Mouse (Mus musculus) liver, embryonic 16.5 days (tissue): Measurements from ENCODE around the gene Tal1. TPM values are rescaled to one million over a fixed set of nuclear protein-coding genes. Genes with fewer than 3 reads are reported as not detected.

Experiments used
- ATAC-seq: fragments of 200-750 bp; cut with Nextera tagmentation; 2 replicates; pipeline ENCODE4 v1.8.0; 2017; ENCODE audit warnings: low read depth, mild to moderate bottlenecking, moderate number of reproducible peaks, moderate library complexity
- H3K27ac ChIP-seq: fragments of 300-500 bp; sonication (generic); 2 replicates; pipeline ENCODE4 v1.5.1; 2014; ENCODE audit warnings: mild to moderate bottlenecking, low read length
- H3K27me3 ChIP-seq: fragments of 300-500 bp; sonication (generic); 2 replicates; pipeline ENCODE4 v1.6.1; 2014; ENCODE audit warnings: low read depth, low read length, mixed read lengths; ENCODE audit not compliant: control insufficient read depth, insufficient read depth
- H3K36me3 ChIP-seq: fragments of 300-500 bp; sonication (generic); 2 replicates; pipeline ENCODE4 v1.6.1; 2014; ENCODE audit warnings: mild to moderate bottlenecking; ENCODE audit not compliant: control insufficient read depth, insufficient read depth
- H3K4me1 ChIP-seq: fragments of 300-500 bp; sonication (generic); 2 replicates; pipeline ENCODE4 v1.6.1; 2014; ENCODE audit warnings: low read depth, low read length, mixed read lengths; ENCODE audit not compliant: control insufficient read depth
- H3K4me2 ChIP-seq: fragments of 300-500 bp; sonication (generic); 2 replicates; pipeline ENCODE4 v1.6.1; 2014; ENCODE audit warnings: low read depth, low read length, mixed read lengths
- H3K4me3 ChIP-seq: fragments of 300-500 bp; sonication (generic); 2 replicates; pipeline ENCODE4 v1.5.1; 2014; ENCODE audit warnings: low read depth, mild to moderate bottlenecking, low read length
- H3K9ac ChIP-seq: fragments of 300-500 bp; sonication (generic); 2 replicates; pipeline ENCODE4 v1.6.1; 2014; ENCODE audit warnings: low read depth, low read length
- H3K9me3 ChIP-seq: fragments of 300-500 bp; sonication (generic); replicated peaks from 2 replicates; pipeline ENCODE4 v1.6.1; 2016; ENCODE audit warnings: low read length; ENCODE audit not compliant: control insufficient read depth
- WGBS: fragments of 180-500 bp; shearing (Covaris S2); extraction: QIAGEN DNeasy Blood & Tissue Kit; methylation state at CpG from one replicate; pipeline ENCODE4 v1.1.7; 2014; ENCODE audit not compliant: insufficient replicate concordance; 5-methylcytosine and 5-hydroxymethylcytosine counted together
- polyA plus RNA-seq: library from polyadenylated mRNA; unstranded; fragments of >200 nt; fragmentation: Nextera tagmentation; extraction: Ambion mirVana; gene quantifications from 2 replicates; pipeline ENCODE4 v1.2.1, GENCODE M21; 2015

Tal1 gene
- polyA plus RNA-seq, 1 experiment from 2014 or later, result 17.8 TPM

DNA sequence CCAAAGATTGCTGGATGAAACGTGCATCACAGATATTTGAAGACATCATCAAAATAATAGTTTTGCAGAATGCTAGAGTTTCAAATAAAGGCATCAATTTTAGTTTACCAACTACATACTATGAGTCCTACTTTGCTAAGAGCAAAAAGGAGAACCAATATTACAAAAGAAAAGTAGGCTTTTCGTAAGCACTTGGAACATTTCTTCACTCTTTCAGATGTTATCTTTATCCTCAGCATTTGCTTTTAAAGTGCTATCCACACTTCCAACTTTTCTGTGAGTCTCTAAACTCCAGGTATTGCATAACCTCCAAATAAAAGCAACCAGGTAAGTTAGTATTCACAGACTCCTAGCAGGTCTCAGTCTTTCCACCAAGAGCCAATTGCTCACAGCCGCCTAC lies 63.4 kb downstream of the Tal1 start:
- no peak overlapping the region for H3K4me2 ChIP-seq
- H3K27me3 ChIP-seq, result no peaks in the 10 kb centered on the region
- H3K36me3 ChIP-seq, result no peaks in the 10 kb centered on the region
- H3K27ac ChIP-seq, result no peak overlapping the region
- ATAC-seq, result no peak
- no peaks in the 10 kb centered on the region for H3K4me1 ChIP-seq
- H3K4me3 ChIP-seq, result no peak overlapping the region
- no peaks in the 10 kb centered on the region for H3K9me3 ChIP-seq
- no peak overlapping the region for H3K9ac ChIP-seq
- 55% methylated on average over 3 of the region's 3 CpGs for WGBS

DNA sequence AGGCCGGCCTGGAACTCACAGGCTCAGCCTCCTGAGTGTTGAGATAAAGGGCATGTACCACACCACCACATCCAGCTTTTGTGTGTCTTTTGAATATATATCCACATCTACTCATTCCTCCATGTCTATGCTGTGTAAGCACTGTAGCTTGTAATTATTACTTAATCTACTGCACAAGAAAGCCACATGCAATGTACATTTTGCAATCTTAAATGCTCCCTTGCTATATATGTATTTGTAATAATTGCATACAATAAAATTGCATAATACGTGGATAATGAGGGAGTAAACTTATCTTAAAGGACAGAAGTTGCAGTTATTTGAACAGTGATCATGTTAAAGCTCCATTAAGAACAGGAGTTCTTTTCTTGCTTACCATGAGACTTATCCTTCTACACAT lies 64.9 kb downstream of the Tal1 start:
- Histone ChIP-seq H3K4me2 (no peak overlapping the region), H3K9ac (no peak overlapping the region), H3K27ac (no peak overlapping the region), H3K9me3 (no peaks in the 10 kb centered on the region), H3K36me3 (no peaks in the 10 kb centered on the region), H3K4me1 (no peaks in the 10 kb centered on the region), H3K4me3 (no peak overlapping the region), H3K27me3 (no peaks in the 10 kb centered on the region)
- no peak for ATAC-seq
- 47% methylated on average over 2 of the region's 2 CpGs for WGBS

Other genes starting within 250 kb of the Tal1 start
- not detected in 2 replicates for gene Gm12830, start 234.7 kb upstream of the Tal1 start, polyA plus RNA-seq
- gene Foxd2, start 147.6 kb upstream of the Tal1 start, polyA plus RNA-seq, result not detected in 2 replicates
- gene Foxe3, start 130.4 kb upstream of the Tal1 start, polyA plus RNA-seq, result not detected in 2 replicates
- gene Cmpk1, start 69.2 kb upstream of the Tal1 start, polyA plus RNA-seq, result 44.6 and 46.8 TPM in 2 replicates
- 10.2 and 10.4 TPM in 2 replicates for gene Stil, start 56.3 kb upstream of the Tal1 start, polyA plus RNA-seq
- gene Pdzk1ip1, start 32.3 kb downstream of the Tal1 start, polyA plus RNA-seq, result 25.1 and 28.2 TPM in 2 replicates
- gene Cyp4x1, start 77.9 kb downstream of the Tal1 start, polyA plus RNA-seq, result 0.04 and 0.05 TPM in 2 replicates
- not detected in 2 replicates for gene Cyp4a29, start 185.7 kb downstream of the Tal1 start, polyA plus RNA-seq
- 0.04 TPM in 1 of 2 replicates, not detected in the other for gene Cyp4a12a, start 242.6 kb downstream of the Tal1 start, polyA plus RNA-seq